Mouse (Mus musculus) cortical plate, adult 2 months (tissue): ENCODE data around the gene Itpr2.

Source experiments
- CTCF ChIP-seq: fragments of 200-500 bp; IDR thresholded peaks from 2 replicates; pipeline ENCODE4 v1.5.1; 2011; ENCODE audit warnings: mild to moderate bottlenecking, control low read depth, low read length; ENCODE audit not compliant: insufficient read depth; ENCODE audit errors: extremely low read depth
- POLR2A ChIP-seq: fragments of 200-500 bp; IDR thresholded peaks from 2 replicates; pipeline ENCODE4 v1.6.1; 2011; ENCODE audit warnings: mild to moderate bottlenecking, low read length, control low read depth; ENCODE audit not compliant: insufficient read depth; ENCODE audit errors: extremely low read depth

DNA sequence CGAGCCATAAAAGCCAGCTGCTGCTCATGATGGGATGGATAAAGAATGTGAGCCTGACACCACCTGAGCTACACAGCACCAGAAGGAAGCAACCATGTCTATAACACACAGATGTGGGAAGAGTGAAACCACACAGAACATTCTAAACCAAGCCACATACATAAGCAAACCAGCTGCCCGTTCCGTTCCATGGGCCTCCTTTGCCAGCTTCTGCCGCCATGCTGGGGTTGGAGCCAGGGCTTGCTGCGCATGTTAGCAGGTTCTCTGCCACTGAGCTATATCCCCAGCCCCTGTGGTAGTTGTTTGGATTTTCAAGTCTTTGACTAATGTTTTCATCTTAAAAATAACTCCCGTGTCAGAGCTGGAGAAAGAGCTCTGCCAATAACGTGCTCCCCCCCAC lies 87.9 kb downstream of the Itpr2 start:
- TF ChIP-seq POLR2A: no peak
- TF ChIP-seq CTCF: no peak
